Mouse (Mus musculus) megakaryocyte, embryonic 14.5 days (primary cell): Measurements from ENCODE around the gene Ube2g1. TPM values are rescaled to one million over a fixed set of nuclear protein-coding genes. Genes with fewer than 3 reads are reported as not detected.

Source experiments
- H3K27me3 ChIP-seq: replicated peaks from 2 replicates; pipeline ENCODE3; 2012; ENCODE audit warnings: inconsistent platforms
- H3K36me3 ChIP-seq: replicated peaks from 2 replicates; pipeline ENCODE3; 2012; ENCODE audit warnings: low read length, inconsistent platforms, mixed read lengths
- H3K4me1 ChIP-seq: 2 replicates; pipeline ENCODE4 v1.6.1; 2012; ENCODE audit warnings: inconsistent platforms
- H3K4me3 ChIP-seq: replicated peaks from 2 replicates; pipeline ENCODE3; 2012; ENCODE audit warnings: moderate library complexity, mild to moderate bottlenecking, inconsistent platforms
- H3K9me3 ChIP-seq: 2 replicates; pipeline ENCODE4 v1.6.1; 2012; ENCODE audit warnings: inconsistent platforms
- FLI1 ChIP-seq: IDR thresholded peaks from 2 replicates; pipeline ENCODE4 v1.6.1; 2012; ENCODE audit warnings: low read length, inconsistent platforms, mixed read lengths
- GATA1 ChIP-seq: IDR thresholded peaks from 3 replicates; pipeline ENCODE4 v1.6.1; 2012; ENCODE audit warnings: mixed read lengths, low read length, inconsistent platforms, borderline replicate concordance
- polyA plus RNA-seq: library from polyadenylated mRNA; stranded (reverse); fragments of >175 nt; gene quantifications from 2 replicates; pipeline ENCODE4 v1.2.3, GENCODE M21; 2012; ENCODE audit warnings: low replicate concordance; ENCODE audit not compliant: insufficient read depth

Gene Ube2g1
- polyA plus RNA-seq, 1 experiment, result 13.4 TPM

DNA sequence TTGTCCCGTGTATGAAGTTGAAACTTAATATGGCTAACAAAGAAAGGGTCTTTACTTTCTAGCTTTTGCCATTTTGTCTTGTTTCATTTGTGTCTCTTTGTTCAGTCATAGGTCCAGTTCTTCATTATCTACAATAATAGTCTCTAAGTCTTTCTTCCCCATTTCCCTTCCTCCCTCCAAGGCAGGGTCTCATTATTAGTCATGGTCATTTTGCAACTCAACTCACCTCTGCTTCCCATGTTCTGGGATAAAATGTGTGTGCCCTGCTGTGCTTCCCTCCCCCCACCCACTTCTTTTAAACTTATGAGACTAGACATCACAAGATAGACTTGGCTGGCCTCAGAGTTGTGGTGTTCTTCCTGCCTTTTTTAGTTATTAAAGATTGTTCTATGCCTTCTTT lies 53.3 kb downstream of the Ube2g1 start:
- Histone ChIP-seq H3K4me3 (no peak overlapping the region), H3K36me3 (peaks cover 6% of the 10 kb centered on the region), H3K4me1 (peaks cover 8% of the 10 kb centered on the region; the same call in 1 of the 2 replicates), H3K9me3 (no peaks in the 10 kb centered on the region), H3K27me3 (no peaks in the 10 kb centered on the region)
- TF ChIP-seq FLI1, result no peak
- TF ChIP-seq GATA1, result no peak

DNA sequence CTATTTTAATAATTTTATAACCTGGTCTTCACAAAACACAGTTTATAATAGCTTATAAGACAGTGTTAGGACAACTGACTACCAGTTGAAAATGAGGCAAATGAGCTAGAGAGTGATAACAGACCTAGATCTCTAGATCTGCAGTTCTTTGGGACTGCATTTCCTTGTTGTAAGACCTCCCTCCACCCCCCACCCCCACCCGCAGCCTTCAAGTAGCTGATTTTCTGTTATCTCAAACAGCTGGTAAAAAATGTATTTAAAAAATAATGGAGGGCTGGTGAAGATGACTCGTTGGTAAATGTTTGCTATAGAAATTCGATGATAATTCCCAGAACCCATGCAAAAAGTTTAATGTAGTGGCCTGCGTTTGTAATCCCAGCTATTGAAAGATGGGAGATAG lies 57.6 kb downstream of the Ube2g1 start:
- TF ChIP-seq GATA1 (no peak), FLI1 (no peak)
- H3K4me3 ChIP-seq, result no peak overlapping the region
- peaks cover 8% of the 10 kb centered on the region; the same call in 1 of the 2 replicates for H3K4me1 ChIP-seq
- peaks cover 23% of the 10 kb centered on the region for H3K36me3 ChIP-seq
- no peaks in the 10 kb centered on the region for H3K27me3 ChIP-seq
- 0 out of 2 replicates have a peak, but pooled peaks cover 7% of the 10 kb centered on the region for H3K9me3 ChIP-seq

DNA sequence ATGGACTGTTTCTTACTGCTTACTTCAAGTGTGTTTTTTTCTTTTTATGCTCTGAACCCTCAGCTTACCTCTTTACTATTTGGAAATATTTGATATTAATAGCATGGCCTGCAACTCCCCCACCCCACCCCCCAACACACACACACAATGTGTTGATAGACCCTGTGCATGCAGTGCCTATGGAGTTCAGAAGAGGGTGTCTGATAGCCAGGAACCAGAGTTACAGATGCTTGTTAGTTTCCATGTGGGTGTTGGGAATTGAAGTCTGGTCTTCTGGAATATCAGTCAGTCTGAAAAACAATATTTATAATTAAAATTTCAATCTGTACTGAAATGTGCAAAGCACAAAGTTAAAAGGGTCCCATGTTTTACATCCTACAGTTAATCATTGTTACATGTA lies 63.6 kb downstream of the Ube2g1 start:
- H3K4me3 ChIP-seq, result peak overlapping the region; percentile 23
- H3K4me1 ChIP-seq, result peaks cover 34% of the 10 kb centered on the region
- TF ChIP-seq GATA1 (no peak), FLI1 (no peak)
- H3K27me3 ChIP-seq, result no peaks in the 10 kb centered on the region
- H3K9me3 ChIP-seq, result 0 out of 2 replicates have a peak, but pooled peaks cover 7% of the 10 kb centered on the region
- peaks cover 39% of the 10 kb centered on the region for H3K36me3 ChIP-seq

DNA sequence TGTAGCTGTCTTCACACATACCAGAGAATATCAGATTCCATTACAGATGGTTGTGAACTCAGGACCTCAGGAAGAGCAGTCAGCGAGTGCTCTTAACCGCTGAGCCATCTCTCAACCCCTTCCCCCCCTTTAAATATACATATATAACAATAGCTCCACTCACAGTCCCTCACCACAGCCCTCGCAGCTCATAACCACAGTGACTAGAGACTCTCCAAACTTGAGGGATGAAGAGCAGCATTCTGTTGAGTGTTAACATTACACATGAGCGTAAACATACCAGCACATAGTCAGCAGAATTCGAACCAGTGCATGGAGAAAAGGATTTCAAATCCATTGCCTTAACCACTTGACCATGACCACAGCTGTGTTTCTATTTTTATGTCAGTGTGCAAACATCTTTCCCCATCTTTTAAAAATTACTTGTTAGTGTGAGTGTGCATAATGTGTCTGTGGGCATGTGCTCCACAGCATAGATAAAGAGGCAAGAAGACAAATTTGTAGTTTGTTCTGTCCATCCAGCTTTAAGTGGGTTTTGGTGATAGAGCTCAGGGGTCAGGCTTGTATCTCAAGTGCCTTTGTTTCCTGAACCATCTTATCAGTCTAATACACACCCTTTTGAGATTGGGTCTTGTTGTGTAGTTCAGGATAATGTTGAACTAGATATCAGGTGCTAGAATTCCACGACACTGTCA lies 64.4 kb downstream of the Ube2g1 start:
- no peak for TF ChIP-seq GATA1
- TF ChIP-seq FLI1, result no peak
- peaks cover 34% of the 10 kb centered on the region for H3K4me1 ChIP-seq
- H3K4me3 ChIP-seq, result peak overlapping the region; percentile 48
- H3K9me3 ChIP-seq, result 0 out of 2 replicates have a peak, but pooled peaks cover 7% of the 10 kb centered on the region
- H3K36me3 ChIP-seq, result peaks cover 37% of the 10 kb centered on the region
- H3K27me3 ChIP-seq, result no peaks in the 10 kb centered on the region

DNA sequence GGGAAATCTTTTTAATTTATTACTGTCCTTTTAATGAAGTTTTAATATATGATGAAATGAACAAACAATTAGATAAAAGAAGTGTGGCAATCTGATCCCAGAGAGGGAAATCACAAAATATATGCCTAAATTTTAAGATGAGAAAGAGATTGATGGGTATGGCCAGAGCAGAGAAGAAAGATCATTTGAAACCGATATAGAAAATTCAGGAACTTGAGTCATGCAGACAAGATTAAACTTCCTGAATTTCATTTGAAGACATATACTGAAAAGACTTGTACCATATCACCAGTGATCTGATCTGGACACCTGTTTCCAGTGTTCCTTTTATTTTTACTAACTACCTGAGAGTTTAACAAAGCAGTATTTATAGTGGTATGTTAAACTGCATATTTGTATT lies 65.4 kb downstream of the Ube2g1 start:
- peaks cover 30% of the 10 kb centered on the region for H3K36me3 ChIP-seq
- 0 out of 2 replicates have a peak, but pooled peaks cover 7% of the 10 kb centered on the region for H3K9me3 ChIP-seq
- H3K27me3 ChIP-seq, result no peaks in the 10 kb centered on the region
- TF ChIP-seq GATA1, result no peak
- TF ChIP-seq FLI1, result no peak
- peaks cover 34% of the 10 kb centered on the region for H3K4me1 ChIP-seq
- no peak overlapping the region for H3K4me3 ChIP-seq

DNA sequence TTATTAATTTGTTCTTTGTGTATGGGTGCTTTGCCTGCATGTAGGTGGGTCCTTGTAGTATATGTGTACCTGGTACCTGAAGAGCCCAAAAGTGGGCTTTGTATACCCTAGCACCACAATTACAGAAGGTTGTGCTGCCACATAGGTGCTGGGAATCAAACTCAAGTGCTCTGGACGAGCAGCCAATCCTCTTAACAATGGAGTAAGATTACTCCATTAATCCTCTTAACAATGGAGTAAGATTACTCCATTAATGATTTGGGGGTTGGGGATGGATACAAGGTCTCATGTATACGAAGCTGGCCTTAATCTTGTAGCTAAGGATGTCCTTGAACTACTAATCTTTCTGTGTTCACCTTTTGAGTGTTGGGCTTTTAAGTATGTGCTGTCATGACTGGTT lies 68.2 kb downstream of the Ube2g1 start:
- H3K4me1 ChIP-seq, result peaks cover 28% of the 10 kb centered on the region
- no peak overlapping the region for H3K4me3 ChIP-seq
- H3K27me3 ChIP-seq, result no peaks in the 10 kb centered on the region
- H3K36me3 ChIP-seq, result peaks cover 27% of the 10 kb centered on the region
- H3K9me3 ChIP-seq, result no peaks in the 10 kb centered on the region
- TF ChIP-seq GATA1, result no peak
- TF ChIP-seq FLI1, result no peak

DNA sequence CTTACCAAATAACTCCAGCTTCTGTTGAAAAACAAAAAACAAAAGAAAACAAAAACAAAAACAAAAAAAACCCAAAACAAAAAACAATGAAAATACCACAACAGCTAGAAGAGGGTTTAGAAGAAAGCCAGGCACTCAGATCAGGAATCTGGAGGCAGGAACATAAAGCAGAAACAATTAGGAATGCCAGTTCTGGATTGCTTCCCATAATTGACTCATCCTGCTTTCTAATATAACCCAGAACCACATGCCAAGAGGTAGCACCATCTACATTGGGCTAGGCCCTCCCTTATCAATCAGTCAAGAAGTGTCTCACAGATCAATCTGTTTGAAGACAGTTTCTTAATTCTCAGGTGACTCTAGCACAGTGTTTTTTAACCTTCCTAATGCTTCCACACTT lies 73.6 kb downstream of the Ube2g1 start:
- no peaks in the 10 kb centered on the region for H3K27me3 ChIP-seq
- peaks cover 57% of the 10 kb centered on the region for H3K36me3 ChIP-seq
- no peaks in the 10 kb centered on the region for H3K9me3 ChIP-seq
- TF ChIP-seq FLI1, result no peak
- TF ChIP-seq GATA1, result no peak
- H3K4me1 ChIP-seq, result peaks cover 4% of the 10 kb centered on the region; the same call in 1 of the 2 replicates
- no peak overlapping the region for H3K4me3 ChIP-seq

DNA sequence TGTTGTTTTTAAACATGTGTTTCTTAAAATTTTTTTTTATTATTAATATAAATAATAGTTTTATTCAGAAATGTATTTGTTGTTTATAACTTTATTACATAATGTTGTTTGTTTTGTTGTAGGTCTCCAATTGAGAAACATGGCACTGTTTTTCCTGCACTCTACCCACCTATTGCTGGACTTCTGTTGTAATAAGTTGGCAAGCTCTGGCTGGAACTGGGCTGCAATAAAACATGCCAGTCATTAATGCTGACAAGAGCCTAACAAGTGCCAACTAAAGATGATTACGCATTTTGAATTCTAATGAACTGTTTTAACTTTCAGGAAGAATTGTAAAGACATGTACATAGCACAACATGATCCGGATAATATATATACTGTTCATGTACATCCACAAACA lies 76.3 kb downstream of the Ube2g1 start:
- peaks cover 59% of the 10 kb centered on the region for H3K36me3 ChIP-seq
- no peaks in the 10 kb centered on the region for H3K27me3 ChIP-seq
- H3K9me3 ChIP-seq, result no peaks in the 10 kb centered on the region
- no peak overlapping the region for H3K4me3 ChIP-seq
- peaks cover 7% of the 10 kb centered on the region; the same call in 1 of the 2 replicates for H3K4me1 ChIP-seq
- no peak for TF ChIP-seq GATA1
- no peak for TF ChIP-seq FLI1

DNA sequence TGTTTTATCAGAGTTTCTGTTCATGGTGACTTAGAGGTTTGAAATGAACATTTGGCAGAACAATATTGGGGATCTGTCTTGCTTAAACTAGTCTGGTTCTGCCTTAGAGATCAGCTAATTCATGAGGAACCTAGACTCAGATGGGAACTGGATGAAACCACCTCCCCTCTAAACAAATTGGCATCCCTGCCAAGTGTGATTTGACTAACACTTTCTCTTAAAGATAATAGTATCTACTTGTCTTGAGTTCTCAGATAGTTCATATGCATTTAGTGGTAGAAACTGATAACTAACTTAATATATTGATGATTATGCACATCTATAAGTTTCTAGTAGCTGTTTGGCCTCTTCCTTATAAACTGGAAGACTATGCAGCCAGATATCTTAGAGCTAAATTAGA lies 79.6 kb downstream of the Ube2g1 start:
- TF ChIP-seq GATA1 (no peak), FLI1 (no peak)
- peaks cover 37% of the 10 kb centered on the region for H3K36me3 ChIP-seq
- H3K4me1 ChIP-seq, result peaks cover 31% of the 10 kb centered on the region
- H3K4me3 ChIP-seq, result no peak overlapping the region
- no peaks in the 10 kb centered on the region for H3K27me3 ChIP-seq
- H3K9me3 ChIP-seq, result no peaks in the 10 kb centered on the region

DNA sequence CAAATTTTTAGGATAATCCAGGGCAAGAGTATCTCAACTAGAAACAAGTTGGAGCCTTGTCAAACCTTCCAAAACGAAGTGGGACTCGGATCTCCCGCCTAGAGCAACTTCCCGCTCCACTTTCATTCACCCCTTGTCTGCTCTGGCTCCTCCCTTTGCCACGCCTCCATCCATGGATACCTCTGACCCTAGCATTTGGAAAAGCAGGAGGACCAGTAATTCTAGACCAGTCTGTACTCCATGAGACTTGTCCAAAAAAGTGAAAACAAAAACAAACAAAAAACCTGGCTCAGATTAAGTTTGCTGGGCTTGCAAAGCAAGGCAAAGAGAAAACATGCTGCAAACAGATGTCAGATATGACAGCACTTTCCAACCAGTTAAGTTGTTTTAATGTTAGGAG lies 81.2 kb downstream of the Ube2g1 start:
- peaks cover 32% of the 10 kb centered on the region for H3K36me3 ChIP-seq
- TF ChIP-seq GATA1 (no peak), FLI1 (no peak)
- H3K4me3 ChIP-seq, result no peak overlapping the region
- H3K9me3 ChIP-seq, result no peaks in the 10 kb centered on the region
- H3K4me1 ChIP-seq, result peaks cover 44% of the 10 kb centered on the region
- no peaks in the 10 kb centered on the region for H3K27me3 ChIP-seq
